Mouse (Mus musculus) retina, embryonic 14.5 days (tissue): ENCODE results near the gene Hexb.
"Not testable (repeated sequence)": the region's sequence is repeated elsewhere in the genome, so short reads cannot be mapped to it uniquely, and the experiment has no call there.

ENCODE experiments used
- DNase-seq: peaks from one replicate; pipeline ENCODE4 v3.0.0-alpha.2; 2015; ENCODE audit warnings: low spot score

The Hexb gene

GRCm38 (mm10) chr13:97180113-97180828 is 17.9 kb downstream of the Hexb start:
- DNase-seq: no peak

- no peak for DNase-seq
Measured at GRCm38 (mm10) chr13:97178943-97179342, 19.2 kb downstream of the Hexb start.

GRCm38 (mm10) chr13:97176731-97177130 is 21.4 kb downstream of the Hexb start:
- DNase-seq: no peak

- no peak for DNase-seq
Measured at GRCm38 (mm10) chr13:97175520-97176264, 22.5 kb downstream of the Hexb start.

GRCm38 (mm10) chr13:97145834-97146233 is 52.3 kb downstream of the Hexb start:
- DNase-seq: peak; percentile 84

GRCm38 (mm10) chr13:97142321-97142720 is 55.8 kb downstream of the Hexb start:
- no peak for DNase-seq

- not testable (repeated sequence) for DNase-seq
Measured at GRCm38 (mm10) chr13:97138404-97138931, 59.7 kb downstream of the Hexb start.

GRCm38 (mm10) chr13:97137466-97138400 is 60.4 kb downstream of the Hexb start, which contains the start of the genes Gfm2 and Nsa2:
TSS of gene Gfm2 (plus strand) at chr13:97137937.
TSS of gene Nsa2 (minus strand) at chr13:97137937.
- peak; percentile 97 for DNase-seq

GRCm38 (mm10) chr13:97130413-97130812 is 67.7 kb downstream of the Hexb start:
- DNase-seq: not testable (repeated sequence)

GRCm38 (mm10) chr13:97129654-97130053 is 68.5 kb downstream of the Hexb start:
- not testable (repeated sequence) for DNase-seq
